Mouse (Mus musculus) spleen, postnatal 36 days (tissue): ENCODE measurements around the gene Ccdc137.
A peak's percentile ranks its signal among the peaks of the same experiment; 100 is the strongest.

Experiments
- DNase-seq, 2 experiments: peaks; one replicate each; pipeline ENCODE4 v3.0.0; 2022; ENCODE audit warnings: low spot score in 2 of 2, mixed read lengths in 1 of 2

The Ccdc137 gene

DNA sequence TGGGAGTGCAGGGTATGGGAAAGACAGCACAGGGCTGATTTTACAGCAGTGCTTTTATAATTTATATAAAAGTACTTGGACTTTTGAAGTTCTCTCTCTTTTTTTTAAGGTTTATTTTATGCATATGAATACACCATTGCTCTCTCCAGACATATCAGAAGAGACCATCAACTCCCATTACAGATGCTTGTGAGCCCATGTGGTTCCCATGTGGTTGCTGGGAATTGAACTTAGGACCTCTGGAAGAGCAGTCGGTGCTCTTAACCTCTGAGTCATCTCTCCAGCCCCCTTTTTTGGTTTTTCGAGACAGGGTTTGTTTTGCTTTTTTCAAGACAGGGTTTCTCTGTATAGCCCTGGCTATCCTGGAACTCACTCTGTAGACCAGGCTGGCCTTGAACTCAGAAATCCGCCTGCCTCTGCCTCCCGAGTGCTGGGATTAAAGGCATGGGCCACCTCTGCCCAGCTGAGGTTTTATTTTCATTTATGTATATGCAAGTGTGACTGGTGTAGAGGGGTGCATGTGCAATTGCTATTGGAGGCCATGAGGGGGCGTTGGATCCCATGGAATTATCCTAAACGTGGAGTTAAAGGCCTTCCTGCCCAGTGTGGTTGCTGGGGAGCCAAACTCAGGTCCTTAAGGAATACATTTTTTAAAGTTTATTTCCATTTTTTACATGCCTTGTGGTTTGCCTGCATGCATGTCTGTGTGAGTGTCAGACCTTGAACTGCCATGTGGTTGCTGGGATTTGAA lies 1.1 kb downstream of the Ccdc137 start:
- DNase-seq: no peak

DNA sequence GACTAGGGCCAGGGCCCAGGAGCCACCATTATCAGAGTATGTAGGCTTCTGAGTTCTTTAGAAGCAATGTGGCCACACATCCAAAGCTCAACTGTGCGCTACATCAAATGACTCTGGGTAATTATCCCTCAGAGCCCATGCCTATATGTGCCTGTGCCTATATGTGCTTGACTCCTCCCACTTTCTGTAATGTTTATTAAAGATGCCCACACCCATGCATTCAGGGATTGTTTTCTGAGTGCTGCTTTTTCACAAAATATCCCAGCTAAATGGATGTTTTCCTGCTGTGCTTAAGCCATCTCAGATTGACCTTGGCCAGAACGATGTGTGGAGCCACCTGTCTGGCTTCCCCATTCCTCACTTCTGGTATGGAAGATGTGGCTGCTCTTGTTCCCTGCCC lies 5.6 kb downstream of the Ccdc137 start:
- no peak for DNase-seq

DNA sequence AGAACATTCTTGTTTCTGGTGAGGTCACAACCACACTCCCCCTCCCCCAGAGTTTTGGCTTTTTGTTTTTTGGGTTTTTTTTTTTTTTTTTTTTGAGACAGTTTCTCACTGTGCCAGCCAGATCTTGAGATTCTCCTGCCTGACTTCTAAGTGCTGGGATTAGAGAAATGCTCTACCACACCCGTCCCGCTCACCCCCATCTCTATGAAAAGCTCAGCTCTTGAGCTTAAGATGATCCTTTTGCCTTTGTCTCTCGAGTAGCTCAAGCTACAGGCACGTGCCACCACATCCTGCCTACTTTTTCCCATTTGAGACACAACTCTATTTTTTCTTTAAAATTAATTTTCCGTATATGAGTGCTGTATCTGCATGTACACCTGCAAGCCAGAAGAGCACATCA lies 6.5 kb downstream of the Ccdc137 start:
- DNase-seq: no peak

- DNase-seq: no peak
Observed at GRCm38 (mm10) chr11:120465521-120465920, 7.6 kb downstream of the Ccdc137 start.

DNA sequence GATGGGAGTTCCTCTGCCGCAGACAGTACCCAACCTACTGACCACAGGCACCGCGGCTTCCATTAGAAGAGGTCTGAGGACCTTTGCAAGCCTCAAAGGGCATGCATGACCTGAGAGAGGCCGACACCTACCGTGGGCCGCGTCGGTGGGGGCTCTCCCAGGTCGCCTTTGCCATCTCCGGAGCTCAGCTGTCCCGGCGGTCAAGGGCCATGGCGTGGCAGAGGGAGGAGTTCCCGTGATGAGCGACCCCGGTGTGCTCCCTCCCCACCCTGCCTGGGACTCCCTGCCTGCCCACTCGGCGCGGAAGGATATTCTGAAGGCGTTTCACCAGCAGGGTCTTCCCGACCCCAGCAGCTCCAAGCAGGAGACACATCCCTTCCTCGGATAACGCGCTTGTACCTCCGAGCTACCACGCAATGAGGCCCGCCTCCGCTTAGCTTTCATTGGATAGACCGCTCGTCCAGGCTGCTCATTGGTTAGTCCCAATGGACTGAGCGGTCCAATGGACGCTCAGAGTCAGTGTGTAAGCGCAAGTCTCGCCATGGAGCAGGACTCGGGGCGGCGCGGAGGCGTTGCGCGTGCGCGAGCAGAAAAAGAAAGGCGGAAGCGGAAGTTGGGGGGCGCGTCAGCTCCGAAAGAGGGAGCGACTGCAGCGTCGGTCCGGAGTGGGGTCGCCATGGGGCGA lies 9.3 kb downstream of the Ccdc137 start, which contains the start of gene Arl16:
Gene Arl16, minus strand, starts transcription at position 557 of the 685 bp plus-strand sequence.
- peak; percentile 95 for DNase-seq

GRCm38 (mm10) chr11:120467736-120468092 lies 9.8 kb downstream of the Ccdc137 start:
- no peak for DNase-seq

DNA sequence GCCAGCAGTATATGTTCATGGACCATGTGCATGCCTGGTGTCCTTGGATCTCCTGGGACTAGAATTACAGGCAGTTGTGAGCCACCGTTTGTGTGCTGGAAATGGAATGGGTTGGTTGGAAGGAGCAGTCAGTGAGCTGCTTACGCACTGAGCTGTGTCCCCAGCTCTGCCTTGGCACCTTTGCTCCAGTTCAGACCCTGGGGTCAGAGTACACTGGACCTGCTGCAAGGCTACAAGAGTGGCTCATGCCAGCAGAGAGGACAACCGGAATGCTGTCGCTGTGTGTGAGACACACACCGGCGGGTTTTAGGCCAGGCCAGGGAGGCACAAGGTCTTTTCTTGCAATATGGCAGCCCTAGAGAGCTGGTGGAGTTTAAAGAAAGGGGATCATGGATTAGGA lies 14.1 kb downstream of the Ccdc137 start:
- no peak for DNase-seq

- no peak for DNase-seq
Observed at GRCm38 (mm10) chr11:120483448-120483934, 25.6 kb downstream of the Ccdc137 start.

DNA sequence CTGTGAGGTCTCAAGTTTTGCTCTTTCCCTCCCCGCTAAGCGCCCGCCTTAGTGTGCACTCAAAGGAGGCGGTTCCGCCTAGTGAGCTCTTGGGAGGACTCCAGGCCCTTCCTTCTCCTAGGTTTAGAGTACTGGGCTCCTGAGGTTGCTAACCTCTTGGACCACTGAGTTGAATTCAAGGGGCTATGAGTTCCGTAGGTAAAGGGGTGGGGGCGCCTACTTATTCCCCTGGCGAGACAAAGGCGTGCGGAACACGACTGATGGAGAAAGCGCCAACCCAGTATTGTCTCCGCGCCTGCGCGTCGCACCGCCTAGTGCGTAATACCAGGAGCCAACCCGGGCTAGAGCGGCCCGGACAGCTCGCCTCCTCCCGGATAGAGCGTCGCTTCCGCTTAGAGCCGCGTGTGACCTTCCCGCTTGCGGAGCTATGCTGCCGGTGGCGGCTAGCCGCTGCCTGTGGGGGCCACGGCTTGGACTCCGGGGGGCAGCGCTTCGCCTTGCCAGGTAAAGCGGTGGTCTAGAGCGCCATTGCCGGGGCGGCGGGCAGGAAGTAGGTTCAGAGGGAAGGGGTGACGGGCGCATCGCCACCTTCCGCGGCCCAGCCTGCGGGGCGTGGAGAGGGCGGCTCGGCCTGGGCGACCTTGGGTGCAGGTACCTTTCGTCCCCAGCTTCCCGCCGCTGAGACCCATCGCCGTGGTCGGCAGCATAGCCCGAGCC lies 26.5 kb downstream of the Ccdc137 start, which contains the start of gene Mrpl12:
Gene Mrpl12, plus strand, starts transcription at position 349 of the 717 bp plus-strand sequence.
- peak; percentile 88 to 91 for DNase-seq

- DNase-seq: no peak
Observed at GRCm38 (mm10) chr11:120485251-120485650, 27.3 kb downstream of the Ccdc137 start.

- no peak for DNase-seq
Observed at GRCm38 (mm10) chr11:120488516-120488915, 30.6 kb downstream of the Ccdc137 start.

- peak; percentile 67 to 77 for DNase-seq
Observed at GRCm38 (mm10) chr11:120489054-120489761, 31.3 kb downstream of the Ccdc137 start.

DNA sequence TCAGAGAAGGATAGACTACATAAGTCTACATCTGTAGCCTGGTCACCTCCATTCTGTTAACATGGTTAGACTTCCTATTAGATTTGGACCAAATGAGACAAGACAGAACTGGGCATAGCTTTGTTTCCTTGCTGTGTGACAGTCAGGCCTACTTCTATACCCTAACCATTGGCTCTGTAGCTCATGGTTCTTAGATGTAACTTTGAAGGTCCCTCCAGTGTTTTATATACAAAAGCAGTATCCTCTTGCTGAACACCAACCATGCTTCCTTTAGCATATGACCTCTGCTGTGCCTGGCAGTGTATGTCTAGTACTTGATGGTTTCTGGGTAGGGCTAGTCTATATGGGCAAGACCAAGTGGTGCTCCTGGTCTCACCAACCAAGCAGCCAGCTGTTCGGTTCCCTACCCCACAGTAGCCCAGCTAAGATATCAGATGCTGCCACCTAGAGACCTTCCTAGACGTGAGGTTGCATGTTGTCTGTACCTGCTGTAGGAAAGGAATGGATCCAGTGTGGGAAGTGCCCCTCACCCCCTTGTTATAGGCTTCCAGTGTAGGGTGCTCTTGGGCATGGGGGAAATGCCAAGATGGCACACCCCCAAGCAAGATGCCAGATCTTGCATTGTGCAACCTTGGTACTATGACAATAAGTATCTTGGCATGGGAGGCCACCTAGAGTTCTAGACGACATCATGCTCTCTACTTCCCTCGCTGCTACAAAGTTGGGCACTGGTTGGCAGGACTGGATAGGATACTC lies 32.6 kb downstream of the Ccdc137 start:
- DNase-seq: no peak

- peak; percentile 85 to 89 for DNase-seq
Observed at GRCm38 (mm10) chr11:120491317-120492023, 33.6 kb downstream of the Ccdc137 start, which contains the start of gene Slc25a10. TSS of gene Slc25a10 (plus strand) at chr11:120491840.

DNA sequence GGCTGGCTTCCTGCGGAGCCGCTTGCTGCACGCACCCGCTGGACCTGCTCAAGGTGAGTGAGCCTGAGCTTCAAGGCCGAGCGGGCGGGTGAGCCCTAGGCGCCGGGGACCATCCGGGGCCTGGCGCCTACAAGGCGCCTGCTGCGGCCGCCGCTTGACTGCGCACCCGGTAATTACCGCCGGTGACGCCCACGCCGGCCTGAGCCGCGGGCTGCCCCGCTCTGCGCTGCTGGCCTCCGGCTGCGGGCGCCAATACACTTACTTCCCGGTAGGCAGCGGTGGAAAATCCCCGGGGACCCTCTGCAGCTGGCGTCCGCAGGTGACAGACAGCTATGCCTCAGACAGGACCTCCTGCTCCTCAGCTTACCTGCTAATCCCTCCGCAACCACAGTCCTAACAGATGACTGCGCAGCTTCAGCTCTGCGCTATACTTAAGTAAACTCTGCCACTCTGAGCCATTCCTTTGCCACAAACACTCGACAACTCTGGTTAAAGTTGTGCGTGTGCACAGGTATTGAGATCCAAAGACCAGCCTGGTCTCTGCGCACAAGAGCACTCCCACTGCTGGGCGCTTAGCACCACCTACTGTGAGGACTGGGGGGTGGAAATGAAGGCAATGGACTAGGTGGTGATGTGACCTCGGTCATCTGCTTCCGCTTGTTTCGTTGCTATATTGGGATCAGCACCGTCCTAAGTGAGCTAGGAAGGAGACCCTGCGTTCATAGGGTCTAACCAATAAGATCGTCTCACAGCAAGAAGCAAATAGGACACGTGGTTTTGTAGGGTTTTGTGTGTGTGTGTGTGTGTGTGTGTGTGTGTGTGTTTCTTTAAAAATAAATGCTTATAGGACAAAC lies 34.3 kb downstream of the Ccdc137 start:
- DNase-seq: peak; percentile 43 to 60

DNA sequence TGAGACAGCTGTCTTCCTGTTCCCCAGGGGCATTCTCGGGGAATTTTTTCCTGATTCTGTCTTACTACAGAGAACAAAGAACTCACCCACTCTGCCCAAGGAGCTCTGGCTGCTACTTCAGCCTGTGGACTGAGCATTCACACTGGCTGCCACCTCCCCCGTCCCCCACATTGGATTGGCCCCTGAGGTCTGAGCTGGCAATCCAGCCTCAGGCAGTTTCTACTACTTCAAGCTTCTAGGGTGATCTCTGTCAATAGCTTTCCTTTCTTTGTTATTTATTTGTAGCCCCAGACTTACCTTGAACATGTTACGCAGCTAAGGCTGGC lies 34.9 kb downstream of the Ccdc137 start:
- no peak for DNase-seq

- DNase-seq: no peak
Observed at GRCm38 (mm10) chr11:120493351-120493750, 35.4 kb downstream of the Ccdc137 start.

- DNase-seq: no peak
Observed at GRCm38 (mm10) chr11:120493911-120494310, 36.0 kb downstream of the Ccdc137 start.

- DNase-seq: no peak
Observed at GRCm38 (mm10) chr11:120497436-120497835, 39.5 kb downstream of the Ccdc137 start.
